Mouse (Mus musculus) heart, adult 8-10 months (tissue): ENCODE results near the gene Ndufa13. TPM values are rescaled to one million over a fixed set of nuclear protein-coding genes. Genes with fewer than 3 reads are reported as not detected.
A peak's percentile ranks its signal among the peaks of the same experiment; 100 is the strongest.

Experiments used
- DNase-seq: peaks from one replicate; pipeline ENCODE4 v3.0.0; 2022; ENCODE audit warnings: low spot score
- total RNA-seq, 4 experiments: library from RNA; stranded (reverse); gene quantifications; 2 replicates each; pipeline ENCODE4 v1.2.4; 2022

Gene Ndufa13
- total RNA-seq, 4 experiments from 2014 or later: 373 to 528 (median 455) TPM

DNA sequence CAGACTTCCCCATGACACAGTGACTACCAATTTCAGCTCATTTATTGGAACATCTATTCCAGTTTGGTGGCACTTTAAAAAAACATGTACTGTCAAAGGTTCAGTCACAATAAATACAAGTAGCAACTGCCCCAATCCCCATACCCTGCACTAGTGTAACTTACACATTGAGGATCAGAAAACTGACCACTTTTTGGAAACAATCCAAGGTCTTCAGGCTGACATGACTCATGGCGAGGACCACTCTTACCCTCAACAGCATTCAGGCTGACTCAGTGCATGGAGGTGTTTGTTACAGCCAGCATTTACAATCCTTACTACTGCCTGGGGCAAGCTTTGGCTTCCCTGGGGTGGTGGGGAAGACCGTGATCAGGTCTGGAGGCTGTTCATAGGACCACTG, 4.7 kb upstream of the Ndufa13 start:
- DNase-seq: no peak

GRCm38 (mm10) chr8:69906260-69906659, 3.9 kb upstream of the Ndufa13 start:
- DNase-seq: no peak

DNA sequence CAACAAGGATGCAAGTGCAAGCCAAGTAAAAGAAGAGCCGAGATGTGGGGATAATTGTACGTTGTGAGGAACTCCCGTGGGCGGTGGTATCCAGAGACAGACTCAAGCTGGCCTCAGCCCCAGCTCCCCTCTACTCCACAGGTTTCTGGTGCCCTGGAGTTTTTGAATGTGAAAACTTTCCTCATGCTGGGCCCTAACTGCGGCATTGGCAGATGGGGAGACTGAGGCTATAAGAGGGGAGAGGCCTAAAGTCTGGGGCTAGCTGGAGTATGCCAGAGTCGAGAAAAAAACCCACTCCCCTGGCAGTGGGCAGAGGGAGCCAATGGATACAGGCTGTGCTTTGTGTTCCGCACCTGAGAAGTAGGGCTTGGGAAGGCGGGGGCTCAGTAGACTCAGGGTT, 1.7 kb upstream of the Ndufa13 start:
- no peak for DNase-seq

DNA sequence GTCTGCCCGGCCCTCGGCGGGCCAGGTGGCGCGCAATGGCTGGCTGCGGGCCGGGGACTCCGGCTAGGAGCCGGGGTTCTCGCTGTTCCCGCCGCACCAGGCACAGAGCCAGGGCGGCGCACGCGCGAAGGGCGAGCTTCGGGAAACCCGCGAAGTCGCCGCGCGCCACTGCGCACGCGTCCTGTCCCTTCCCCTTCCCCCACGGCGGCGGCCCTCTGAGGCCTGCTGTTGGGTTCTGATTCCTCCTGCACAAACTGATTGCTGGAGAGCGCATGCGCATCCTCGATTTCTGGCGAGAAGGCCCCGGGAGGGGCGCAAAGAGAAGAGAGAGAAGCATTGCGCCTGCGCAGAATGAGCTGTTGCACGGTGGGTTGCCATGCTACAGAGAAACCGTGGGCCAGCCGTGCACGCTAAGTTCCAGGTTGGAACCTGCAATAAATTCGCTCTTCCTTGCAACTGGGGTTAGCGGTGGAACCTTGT, 745 bp upstream of the Ndufa13 start:
- DNase-seq: peak; percentile 98

- DNase-seq: peak; percentile 98
These were observed 735 bp downstream of the Ndufa13 start for GRCm38 (mm10) chr8:69901484-69902162.

DNA sequence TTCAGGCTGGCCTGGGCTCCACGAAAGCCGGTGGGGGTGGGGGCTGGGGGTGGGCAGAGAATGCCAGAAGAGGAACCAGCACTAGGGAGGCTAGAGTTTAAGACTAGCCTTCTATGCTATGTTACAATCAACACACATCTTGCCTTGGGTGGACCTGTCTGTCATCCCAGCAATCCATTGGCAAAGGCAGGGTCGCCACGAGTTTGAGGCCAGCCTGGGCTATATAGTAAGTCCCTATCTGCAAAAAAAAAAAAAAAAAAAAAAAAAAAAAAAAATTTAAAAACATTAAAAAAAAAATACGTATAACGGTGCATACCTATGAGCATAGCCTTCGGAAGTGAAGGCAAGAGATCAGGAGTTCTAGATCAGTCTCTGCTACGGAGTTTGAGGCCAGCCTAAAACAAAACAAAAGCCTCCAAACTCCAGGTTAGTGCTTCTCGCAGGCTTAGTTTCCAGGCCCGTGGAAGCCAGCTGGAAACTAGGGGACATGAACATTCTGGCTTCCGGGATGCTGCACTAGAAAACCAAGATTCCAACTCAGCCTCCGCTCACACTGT, 1.4 kb downstream of the Ndufa13 start:
- no peak for DNase-seq

DNA sequence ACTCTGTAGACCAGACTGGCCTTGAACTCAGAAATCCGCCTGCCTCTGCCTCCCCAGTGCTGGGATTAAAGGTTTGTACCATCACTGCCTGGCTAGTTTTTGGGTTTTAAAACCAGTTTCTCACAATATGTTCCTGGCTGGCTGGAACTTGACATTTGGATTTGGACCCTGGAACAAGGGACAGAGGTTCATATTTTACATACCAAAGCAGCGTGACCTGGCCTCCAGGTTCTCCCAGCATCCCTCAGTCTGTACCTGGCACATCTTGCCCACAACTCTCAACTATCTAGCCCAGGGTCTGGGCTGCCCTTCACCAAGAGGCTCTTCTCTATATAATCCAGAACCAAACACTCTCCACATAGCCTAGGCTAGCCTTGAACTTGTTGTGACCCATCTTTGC, 2.5 kb downstream of the Ndufa13 start:
- DNase-seq: no peak

DNA sequence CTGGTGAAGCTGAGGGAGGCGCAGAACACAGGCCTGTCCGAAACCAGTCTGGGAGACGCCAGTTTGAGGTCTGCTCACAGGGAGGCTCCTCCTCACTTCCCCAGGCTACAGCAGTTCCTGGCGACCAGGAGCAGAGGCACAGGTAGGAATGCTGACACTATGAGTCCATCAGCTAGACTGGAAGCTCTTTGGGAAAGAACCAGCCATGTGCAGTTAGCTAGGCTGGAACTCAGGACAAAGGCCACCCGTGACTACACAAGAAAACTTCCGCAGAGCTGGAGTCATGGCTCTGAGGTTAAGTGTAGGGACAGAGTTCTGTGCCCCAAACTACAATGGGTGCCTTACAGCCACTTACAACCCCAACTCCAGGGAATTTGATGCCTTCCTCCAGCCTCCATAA, 4.5 kb downstream of the Ndufa13 start:
- DNase-seq: no peak

DNA sequence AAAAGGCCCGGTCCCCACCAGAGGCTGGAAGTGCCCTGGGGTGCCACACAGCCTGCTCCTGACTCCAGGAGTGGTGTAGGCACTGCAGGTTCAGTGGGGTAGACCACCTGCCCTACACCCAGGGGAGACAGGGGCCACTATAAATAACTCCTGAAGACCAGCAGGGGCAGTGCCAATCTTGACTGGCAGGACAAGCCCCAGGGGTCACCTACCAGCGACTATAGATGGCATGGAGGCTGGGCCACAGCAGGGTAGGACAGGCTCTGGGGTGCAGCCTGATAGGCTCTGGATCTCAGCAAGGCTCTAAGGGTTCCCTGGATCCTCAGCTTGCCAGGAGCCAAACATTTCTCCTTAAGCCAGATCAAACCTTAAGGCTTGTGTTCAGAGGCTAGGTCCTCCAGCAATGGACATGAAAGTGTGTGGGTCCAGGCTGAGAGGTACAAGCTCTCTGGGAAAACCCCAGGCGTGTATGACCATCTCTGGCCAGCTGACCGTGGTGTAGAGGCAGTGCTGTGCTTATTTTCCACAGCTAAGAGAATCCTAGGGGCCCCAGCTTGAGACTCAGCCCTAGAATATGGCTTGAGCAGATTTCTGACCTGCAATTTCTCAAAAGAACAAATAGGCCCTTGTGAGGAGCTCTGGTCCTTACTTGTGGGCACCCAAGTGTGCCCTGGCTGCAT, 6.4 kb downstream of the Ndufa13 start:
- no peak for DNase-seq

DNA sequence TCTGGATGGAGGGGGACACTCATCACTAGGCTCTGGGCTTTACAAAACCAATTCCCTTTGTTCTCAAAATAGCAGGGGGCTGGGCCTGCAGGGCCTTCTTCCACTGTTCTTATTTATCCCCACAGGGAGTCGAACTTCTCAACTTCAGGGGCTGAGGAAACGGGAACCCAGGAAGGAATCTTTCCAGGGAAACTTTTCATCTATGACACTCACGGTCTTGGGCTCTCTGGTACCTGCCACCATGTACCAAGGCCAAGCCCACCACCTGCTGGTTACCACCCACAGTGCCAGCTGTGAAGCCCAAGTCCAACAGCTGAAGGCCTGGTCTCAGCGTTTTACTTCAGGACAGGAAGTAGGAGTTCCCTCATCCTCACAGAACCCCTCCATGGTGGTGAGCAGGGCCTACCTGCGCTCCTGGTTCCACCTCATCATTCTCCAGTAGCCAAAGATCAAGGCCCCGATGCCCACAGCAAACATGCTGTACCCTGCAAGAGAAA, 7.5 kb downstream of the Ndufa13 start:
- no peak for DNase-seq

GRCm38 (mm10) chr8:69893863-69894262, 8.5 kb downstream of the Ndufa13 start:
- DNase-seq: no peak

GRCm38 (mm10) chr8:69890813-69891241, 11.5 kb downstream of the Ndufa13 start:
- DNase-seq: no peak

DNA sequence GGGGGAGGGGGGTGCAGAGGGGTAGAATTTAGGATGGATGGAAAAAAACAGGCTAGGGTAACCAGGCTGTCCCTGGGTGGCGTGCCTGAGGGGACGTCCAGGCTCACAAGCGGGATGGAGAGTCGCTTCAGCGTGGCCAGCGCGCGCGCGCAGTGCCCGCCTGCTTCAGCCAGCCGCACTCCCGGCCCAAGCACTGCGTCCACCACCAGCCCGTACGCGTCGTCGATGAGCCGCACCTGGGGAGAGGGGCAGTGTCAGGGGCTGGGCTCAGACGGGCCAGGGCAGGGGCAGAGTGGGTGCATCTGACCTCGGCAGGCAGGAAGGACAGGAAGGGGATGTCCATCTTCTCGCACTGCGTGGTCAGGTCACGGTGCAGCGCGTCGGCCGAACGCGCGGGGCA, 13.5 kb downstream of the Ndufa13 start:
- no peak for DNase-seq

DNA sequence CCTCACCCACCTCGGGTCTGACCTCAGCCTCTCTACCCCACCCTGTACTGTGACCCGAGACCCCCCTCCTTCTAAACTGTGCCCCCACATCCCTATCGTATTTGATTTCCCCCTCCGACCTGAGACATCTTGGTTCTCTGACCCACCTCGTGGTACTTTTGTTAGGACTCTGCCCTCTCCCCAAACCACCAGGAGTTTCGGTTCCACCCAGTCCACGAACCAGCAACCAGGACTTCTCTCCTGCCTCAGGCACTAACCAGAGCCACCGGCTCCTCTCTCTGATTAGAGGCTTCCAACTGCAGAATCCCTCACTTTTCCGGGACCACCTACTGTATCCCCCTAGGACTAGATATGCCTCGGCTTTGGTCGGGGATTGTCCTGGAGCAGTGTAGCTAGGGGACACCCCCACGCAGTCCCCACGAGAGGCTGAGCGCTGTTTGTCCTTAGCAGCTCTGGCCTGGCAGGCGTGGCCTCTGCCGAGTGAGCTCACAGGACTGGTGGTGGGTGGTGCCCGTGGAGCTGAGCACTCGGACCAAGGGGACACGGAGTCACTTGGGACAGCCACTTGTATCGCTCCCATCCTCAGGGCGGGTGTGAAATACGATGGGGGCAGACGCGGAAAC, 14.0 kb downstream of the Ndufa13 start:
- no peak for DNase-seq

DNA sequence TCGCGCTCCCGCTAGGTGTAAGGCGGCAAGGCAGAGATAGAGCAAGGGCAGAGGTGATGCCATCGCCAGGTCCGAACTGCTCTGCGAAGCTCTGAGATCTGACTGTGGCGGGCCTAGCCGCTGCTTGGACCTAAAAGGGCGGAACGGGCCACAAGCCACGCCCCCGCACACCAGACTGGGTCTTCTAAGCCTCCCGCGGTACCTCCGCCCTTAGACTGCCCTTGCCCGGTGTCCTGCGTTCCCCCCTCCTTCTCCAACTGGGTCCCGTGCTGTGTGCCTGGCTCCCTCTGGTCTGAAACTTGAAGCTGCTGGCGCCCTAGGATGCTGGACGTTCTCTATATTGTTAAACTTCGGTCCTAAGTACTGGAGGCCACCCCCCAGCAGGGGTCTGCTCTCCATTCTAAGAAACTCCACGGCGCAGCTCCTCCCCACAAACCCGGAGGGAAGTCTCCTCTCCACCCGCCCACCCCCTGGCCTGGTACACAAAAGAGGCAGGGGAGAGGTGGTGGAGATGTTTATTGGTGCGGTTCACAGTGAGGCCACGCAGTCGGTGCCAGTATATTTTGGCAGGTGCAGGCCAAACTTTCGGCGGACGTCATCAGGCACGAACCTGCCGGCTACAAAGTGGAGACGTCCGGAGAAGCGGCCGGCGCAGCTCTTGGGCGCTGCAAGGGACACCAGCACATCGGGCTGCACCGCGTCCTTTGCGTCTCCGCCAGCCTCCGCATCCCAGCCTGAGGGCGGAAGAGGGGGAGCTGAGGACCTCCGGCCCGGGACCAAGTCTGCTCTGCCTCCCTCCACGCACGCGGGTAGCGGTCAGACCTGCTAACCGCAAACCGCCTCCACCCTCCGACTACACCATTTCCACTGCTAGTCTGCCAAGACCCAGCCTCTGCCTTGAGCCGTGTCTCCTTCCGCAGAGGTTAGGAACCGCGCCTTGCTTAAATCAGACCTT, 14.8 kb downstream of the Ndufa13 start, which contains the start of gene Cilp2:
TSS of gene Cilp2 (minus strand) at position 399 of the 955 bp plus-strand sequence.
- no peak for DNase-seq

DNA sequence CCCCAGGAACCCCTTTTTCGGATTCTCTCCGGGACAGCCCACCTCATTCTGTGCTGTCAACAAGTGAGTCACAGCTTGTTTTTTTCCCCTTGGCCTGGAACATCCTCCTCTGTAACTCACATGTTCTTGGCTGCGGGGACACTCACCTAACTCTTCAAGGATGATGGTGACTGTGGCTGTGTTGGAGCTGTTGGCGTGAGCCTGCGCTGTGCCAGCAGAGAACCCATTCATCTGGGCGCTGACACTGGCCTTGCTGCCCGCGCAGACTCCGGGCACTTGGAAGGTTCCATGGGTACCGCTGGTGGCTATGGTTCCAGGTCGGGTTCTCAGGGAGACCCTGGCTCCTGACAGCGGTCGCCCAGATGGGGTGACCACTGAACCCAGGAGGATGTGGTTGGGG, 18.2 kb downstream of the Ndufa13 start:
- DNase-seq: no peak

- DNase-seq: no peak
These were observed 19.3 kb downstream of the Ndufa13 start for GRCm38 (mm10) chr8:69882833-69883600.

DNA sequence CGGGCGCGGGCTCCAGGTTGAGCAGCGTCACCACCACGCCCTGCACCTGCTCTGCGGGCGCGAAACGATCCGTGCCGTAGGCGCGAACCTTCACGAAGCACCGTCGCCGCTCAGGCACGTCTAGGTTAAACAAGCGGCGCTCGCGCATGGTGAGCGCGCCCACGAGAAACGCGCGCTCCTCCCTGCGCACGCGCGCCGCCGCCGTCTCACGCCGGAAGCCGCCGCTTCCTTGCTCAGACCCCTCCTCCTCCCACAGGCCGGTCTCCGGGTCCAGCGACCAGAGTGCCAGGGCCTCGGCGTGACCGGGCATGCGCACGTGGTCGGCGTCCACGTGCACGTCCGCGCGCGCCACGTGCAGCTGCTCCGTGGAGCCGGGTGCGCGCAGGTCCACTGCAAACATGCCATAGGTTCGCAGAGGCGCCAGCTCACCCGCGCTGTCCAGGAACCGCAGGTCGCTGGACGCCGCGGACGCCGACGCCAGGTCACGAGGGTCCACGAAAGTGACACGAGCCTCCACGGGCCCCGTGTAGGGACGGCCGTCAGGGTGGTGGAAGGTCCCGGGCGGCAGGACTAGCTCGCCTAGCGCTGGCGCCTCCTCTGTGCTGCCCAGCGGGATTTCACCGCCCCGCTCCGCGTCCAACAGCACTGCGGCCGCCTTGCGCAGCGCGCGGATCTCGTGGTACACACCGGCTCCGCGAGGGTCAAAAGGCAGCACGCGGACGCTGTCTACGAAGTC, 20.2 kb downstream of the Ndufa13 start:
- DNase-seq: no peak

DNA sequence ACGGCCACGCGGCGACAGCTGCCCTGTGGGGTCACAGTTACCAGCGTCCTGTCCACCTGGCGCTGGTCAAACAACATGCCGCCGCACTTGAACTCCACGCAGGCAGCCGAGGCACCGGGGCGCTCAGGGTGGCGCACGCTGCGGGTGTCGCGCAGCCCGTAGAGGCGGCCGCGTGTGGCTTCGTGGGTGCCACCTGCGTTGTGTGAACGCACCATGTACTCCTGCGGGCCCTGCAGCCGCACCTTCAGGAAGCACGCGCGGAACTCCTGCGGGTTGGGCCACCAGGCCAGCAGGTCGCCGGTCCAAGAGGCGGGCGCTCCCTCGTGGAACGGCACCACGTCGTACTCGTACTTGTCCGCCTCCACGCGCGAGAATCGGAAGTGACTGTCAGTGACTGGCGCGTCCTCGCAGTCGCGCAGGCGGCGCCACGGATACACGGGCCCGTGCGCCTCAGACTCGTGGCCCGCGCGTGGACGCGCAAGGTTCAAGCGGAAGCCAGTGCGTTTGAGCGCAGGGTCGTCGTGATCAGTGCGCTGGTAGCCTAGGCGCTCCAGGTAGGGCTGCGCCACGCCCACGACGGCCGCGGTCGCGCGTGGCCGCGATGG, 21.0 kb downstream of the Ndufa13 start:
- no peak for DNase-seq
